Mouse (Mus musculus) liver, embryonic 15.5 days (tissue): ENCODE measurements at regions not wholly inside any gene's neighbourhood (a gene's known extent, or its start where the extent isn't known, plus 50 kb on each side); places are given as distances from the start of the nearest gene placed in this dataset.

ENCODE experiments used
- ATAC-seq: fragments of 200-750 bp; cut with Nextera tagmentation; 2 replicates; pipeline ENCODE4 v1.8.0; 2017; ENCODE audit warnings: moderate number of reproducible peaks, mild to moderate bottlenecking, moderate library complexity; ENCODE audit not compliant: insufficient read depth
- H3K27ac ChIP-seq: fragments of 300-500 bp; sonication (generic); replicated peaks from 2 replicates; pipeline ENCODE4 v1.5.1; 2015; ENCODE audit warnings: mild to moderate bottlenecking, inconsistent platforms
- H3K27me3 ChIP-seq: fragments of 300-500 bp; sonication (generic); 2 replicates; pipeline ENCODE4 v1.6.1; 2015; ENCODE audit warnings: mild to moderate bottlenecking, inconsistent platforms
- H3K36me3 ChIP-seq: fragments of 300-500 bp; sonication (generic); replicated peaks from 2 replicates; pipeline ENCODE4 v1.6.1; 2015; ENCODE audit warnings: moderate library complexity, mild to moderate bottlenecking, inconsistent platforms
- H3K4me1 ChIP-seq: fragments of 300-500 bp; sonication (generic); replicated peaks from 2 replicates; pipeline ENCODE4 v1.6.1; 2015; ENCODE audit warnings: inconsistent platforms
- H3K4me2 ChIP-seq: fragments of 300-500 bp; sonication (generic); 2 replicates; pipeline ENCODE4 v1.6.1; 2015; ENCODE audit warnings: moderate library complexity, mild to moderate bottlenecking, inconsistent platforms
- H3K4me3 ChIP-seq: fragments of 300-500 bp; sonication (generic); replicated peaks from 2 replicates; pipeline ENCODE4 v1.5.1; 2015; ENCODE audit warnings: mild to moderate bottlenecking, inconsistent platforms
- H3K9ac ChIP-seq: fragments of 300-500 bp; sonication (generic); 2 replicates; pipeline ENCODE4 v1.6.1; 2015; ENCODE audit warnings: moderate library complexity, mild to moderate bottlenecking, inconsistent platforms
- H3K9me3 ChIP-seq: fragments of 300-500 bp; sonication (generic); replicated peaks from 2 replicates; pipeline ENCODE4 v1.6.1; 2016; ENCODE audit warnings: inconsistent platforms
- WGBS: fragments of 180-500 bp; shearing (Covaris S2); methylation state at CpG from one replicate; pipeline ENCODE4 v1.1.7; 2015; ENCODE audit warnings: mixed read lengths; ENCODE audit not compliant: insufficient replicate concordance; 5-methylcytosine and 5-hydroxymethylcytosine counted together

- no peak overlapping the region for H3K4me2 ChIP-seq
- H3K27me3 ChIP-seq: no peaks in the 10 kb centered on the region
- H3K27ac ChIP-seq: no peak overlapping the region
- H3K9me3 ChIP-seq: no peaks in the 10 kb centered on the region
- WGBS: 18% methylated on average over 5 of the region's 5 CpGs
- no peaks in the 10 kb centered on the region for H3K36me3 ChIP-seq
- no peaks in the 10 kb centered on the region for H3K4me1 ChIP-seq
- ATAC-seq: no peak
- H3K9ac ChIP-seq: no peak overlapping the region
- H3K4me3 ChIP-seq: no peak overlapping the region
Observed at GRCm38 (mm10) chr11:64297825-64298224, 137.3 kb upstream of the Hs3st3a1 start.

- H3K36me3 ChIP-seq: no peaks in the 10 kb centered on the region
- no peak overlapping the region for H3K27ac ChIP-seq
- ATAC-seq: no peak
- H3K27me3 ChIP-seq: no peaks in the 10 kb centered on the region
- H3K4me3 ChIP-seq: no peak overlapping the region
- H3K4me2 ChIP-seq: no peak overlapping the region
- no peak overlapping the region for H3K9ac ChIP-seq
- WGBS: 68% methylated on average over 3 of the region's 3 CpGs
- no peaks in the 10 kb centered on the region for H3K4me1 ChIP-seq
- no peaks in the 10 kb centered on the region for H3K9me3 ChIP-seq
Observed at GRCm38 (mm10) chr11:64288236-64288635, 146.9 kb upstream of the Hs3st3a1 start.

GRCm38 (mm10) chr11:64287499-64287898 is 147.6 kb upstream of the Hs3st3a1 start:
- no peak overlapping the region for H3K4me3 ChIP-seq
- no peaks in the 10 kb centered on the region for H3K36me3 ChIP-seq
- ATAC-seq: no peak
- no peaks in the 10 kb centered on the region for H3K9me3 ChIP-seq
- no peaks in the 10 kb centered on the region for H3K27me3 ChIP-seq
- no peak overlapping the region for H3K4me2 ChIP-seq
- no peaks in the 10 kb centered on the region for H3K4me1 ChIP-seq
- H3K27ac ChIP-seq: no peak overlapping the region
- no peak overlapping the region for H3K9ac ChIP-seq

GRCm38 (mm10) chr11:64281781-64282180 is 153.4 kb upstream of the Hs3st3a1 start:
- Histone ChIP-seq H3K4me3 (no peak overlapping the region), H3K36me3 (no peaks in the 10 kb centered on the region), H3K9ac (no peak overlapping the region), H3K27me3 (no peaks in the 10 kb centered on the region), H3K4me1 (no peaks in the 10 kb centered on the region), H3K27ac (no peak overlapping the region), H3K9me3 (no peaks in the 10 kb centered on the region), H3K4me2 (no peak overlapping the region)
- no peak for ATAC-seq
- WGBS: 54% methylated on average over 4 of the region's 4 CpGs

GRCm38 (mm10) chr11:64278259-64279003 is 156.7 kb upstream of the Hs3st3a1 start:
- Histone ChIP-seq H3K27ac (no peak overlapping the region), H3K4me3 (no peak overlapping the region), H3K4me2 (no peak overlapping the region), H3K27me3 (no peaks in the 10 kb centered on the region), H3K9ac (no peak overlapping the region), H3K36me3 (no peaks in the 10 kb centered on the region), H3K4me1 (no peaks in the 10 kb centered on the region), H3K9me3 (no peaks in the 10 kb centered on the region)
- ATAC-seq: no peak
- whole genome bisulfite sequencing: 46% methylated on average over 12 of the region's 12 CpGs

GRCm38 (mm10) chr11:64273726-64274125 is 161.4 kb upstream of the Hs3st3a1 start:
- ATAC-seq: no peak
- no peaks in the 10 kb centered on the region for H3K4me1 ChIP-seq
- H3K4me2 ChIP-seq: no peak overlapping the region
- H3K27ac ChIP-seq: no peak overlapping the region
- no peaks in the 10 kb centered on the region for H3K27me3 ChIP-seq
- H3K9me3 ChIP-seq: no peaks in the 10 kb centered on the region
- H3K36me3 ChIP-seq: no peaks in the 10 kb centered on the region
- no peak overlapping the region for H3K4me3 ChIP-seq
- 67% methylated on average over 6 of the region's 6 CpGs for WGBS
- H3K9ac ChIP-seq: no peak overlapping the region

- no peaks in the 10 kb centered on the region for H3K36me3 ChIP-seq
- H3K4me2 ChIP-seq: no peak overlapping the region
- no peak overlapping the region for H3K9ac ChIP-seq
- no peak for ATAC-seq
- no peak overlapping the region for H3K4me3 ChIP-seq
- no peak overlapping the region for H3K27ac ChIP-seq
- H3K9me3 ChIP-seq: no peaks in the 10 kb centered on the region
- no peaks in the 10 kb centered on the region for H3K4me1 ChIP-seq
- no peaks in the 10 kb centered on the region for H3K27me3 ChIP-seq
- 49% methylated on average over 3 of the region's 3 CpGs for WGBS
Observed at GRCm38 (mm10) chr11:64273214-64273613, 161.9 kb upstream of the Hs3st3a1 start.

- no peak overlapping the region for H3K9ac ChIP-seq
- H3K27ac ChIP-seq: no peak overlapping the region
- no peak for ATAC-seq
- no peak overlapping the region for H3K4me3 ChIP-seq
- H3K9me3 ChIP-seq: no peaks in the 10 kb centered on the region
- H3K27me3 ChIP-seq: no peaks in the 10 kb centered on the region
- no peaks in the 10 kb centered on the region for H3K4me1 ChIP-seq
- no peak overlapping the region for H3K4me2 ChIP-seq
- no peaks in the 10 kb centered on the region for H3K36me3 ChIP-seq
- 56% methylated on average over 4 of the region's 4 CpGs for whole genome bisulfite sequencing
Observed at GRCm38 (mm10) chr11:64268121-64268520, 167.0 kb upstream of the Hs3st3a1 start.

- H3K36me3 ChIP-seq: no peaks in the 10 kb centered on the region
- no peak overlapping the region for H3K4me3 ChIP-seq
- no peaks in the 10 kb centered on the region for H3K4me1 ChIP-seq
- H3K4me2 ChIP-seq: no peak overlapping the region
- WGBS: 72% methylated on average over 5 of the region's 5 CpGs
- H3K27ac ChIP-seq: no peak overlapping the region
- H3K9ac ChIP-seq: no peak overlapping the region
- H3K9me3 ChIP-seq: no peaks in the 10 kb centered on the region
- no peaks in the 10 kb centered on the region for H3K27me3 ChIP-seq
- no peak for ATAC-seq
Observed at GRCm38 (mm10) chr11:64267547-64267946, 167.6 kb upstream of the Hs3st3a1 start.

GRCm38 (mm10) chr11:64253517-64254385 is 174.5 kb upstream of the Cox10 start:
- no peak for ATAC-seq
- H3K27me3 ChIP-seq: no peaks in the 10 kb centered on the region
- H3K9me3 ChIP-seq: no peaks in the 10 kb centered on the region
- no peak overlapping the region for H3K27ac ChIP-seq
- no peak overlapping the region for H3K9ac ChIP-seq
- H3K4me3 ChIP-seq: no peak overlapping the region
- 54% methylated on average over 7 of the region's 7 CpGs for WGBS
- no peaks in the 10 kb centered on the region for H3K4me1 ChIP-seq
- no peak overlapping the region for H3K4me2 ChIP-seq
- no peaks in the 10 kb centered on the region for H3K36me3 ChIP-seq

- no peaks in the 10 kb centered on the region for H3K4me1 ChIP-seq
- H3K27ac ChIP-seq: no peak overlapping the region
- WGBS: 53% methylated on average over 4 of the region's 4 CpGs
- no peak overlapping the region for H3K9ac ChIP-seq
- no peak for ATAC-seq
- no peaks in the 10 kb centered on the region for H3K27me3 ChIP-seq
- H3K9me3 ChIP-seq: no peaks in the 10 kb centered on the region
- no peak overlapping the region for H3K4me3 ChIP-seq
- H3K4me2 ChIP-seq: no peak overlapping the region
- H3K36me3 ChIP-seq: no peaks in the 10 kb centered on the region
Observed at GRCm38 (mm10) chr11:64236873-64237272, 157.6 kb upstream of the Cox10 start.
